Mouse (Mus musculus): ENCODE measurements at regions not wholly inside any gene's neighbourhood (a gene's known extent, or its start where the extent isn't known, plus 50 kb on each side); places are given as distances from the start of the nearest gene placed in this dataset.

GRCm38 (mm10) chr1:52553871-52554270 lies 53.4 kb upstream of the Nab1 start:
- Histone ChIP-seq H3K27ac (no peak overlapping the region), H3K9me3 (no peaks in the 10 kb centered on the region), H3K4me2 (replicated peaks) (no peak overlapping the region), H3K9ac (no peak overlapping the region), H3K36me3 (no peaks in the 10 kb centered on the region), H3K4me3 (replicated peaks) (no peak overlapping the region), H3K4me1 (replicated peaks) (no peaks in the 10 kb centered on the region), H3K27me3 (replicated peaks) (no peaks in the 10 kb centered on the region)
- WGBS: 48% methylated on average over 4 of the region's 4 CpGs
- no peak for ATAC-seq

- no peaks in the 10 kb centered on the region for H3K27me3 ChIP-seq (replicated peaks)
- H3K4me3 ChIP-seq (replicated peaks): no peak overlapping the region
- 16% methylated on average over 6 of the region's 6 CpGs for WGBS
- H3K4me2 ChIP-seq (replicated peaks): no peak overlapping the region
- H3K36me3 ChIP-seq: no peaks in the 10 kb centered on the region
- H3K9me3 ChIP-seq: no peaks in the 10 kb centered on the region
- H3K27ac ChIP-seq: no peak overlapping the region
- ATAC-seq: no peak
- H3K9ac ChIP-seq: no peak overlapping the region
- no peaks in the 10 kb centered on the region for H3K4me1 ChIP-seq (replicated peaks)
These were observed 64.7 kb upstream of the Nemp2 start for GRCm38 (mm10) chr1:52565812-52566211.

GRCm38 (mm10) chr1:52571674-52572073 lies 58.8 kb upstream of the Nemp2 start:
- no peak overlapping the region for H3K9ac ChIP-seq
- WGBS: 62% methylated on average over 5 of the region's 5 CpGs
- H3K4me2 ChIP-seq (replicated peaks): no peak overlapping the region
- H3K4me1 ChIP-seq (replicated peaks): no peaks in the 10 kb centered on the region
- ATAC-seq: no peak
- no peak overlapping the region for H3K27ac ChIP-seq
- no peaks in the 10 kb centered on the region for H3K36me3 ChIP-seq
- no peaks in the 10 kb centered on the region for H3K27me3 ChIP-seq (replicated peaks)
- H3K4me3 ChIP-seq (replicated peaks): no peak overlapping the region
- no peaks in the 10 kb centered on the region for H3K9me3 ChIP-seq

DNA sequence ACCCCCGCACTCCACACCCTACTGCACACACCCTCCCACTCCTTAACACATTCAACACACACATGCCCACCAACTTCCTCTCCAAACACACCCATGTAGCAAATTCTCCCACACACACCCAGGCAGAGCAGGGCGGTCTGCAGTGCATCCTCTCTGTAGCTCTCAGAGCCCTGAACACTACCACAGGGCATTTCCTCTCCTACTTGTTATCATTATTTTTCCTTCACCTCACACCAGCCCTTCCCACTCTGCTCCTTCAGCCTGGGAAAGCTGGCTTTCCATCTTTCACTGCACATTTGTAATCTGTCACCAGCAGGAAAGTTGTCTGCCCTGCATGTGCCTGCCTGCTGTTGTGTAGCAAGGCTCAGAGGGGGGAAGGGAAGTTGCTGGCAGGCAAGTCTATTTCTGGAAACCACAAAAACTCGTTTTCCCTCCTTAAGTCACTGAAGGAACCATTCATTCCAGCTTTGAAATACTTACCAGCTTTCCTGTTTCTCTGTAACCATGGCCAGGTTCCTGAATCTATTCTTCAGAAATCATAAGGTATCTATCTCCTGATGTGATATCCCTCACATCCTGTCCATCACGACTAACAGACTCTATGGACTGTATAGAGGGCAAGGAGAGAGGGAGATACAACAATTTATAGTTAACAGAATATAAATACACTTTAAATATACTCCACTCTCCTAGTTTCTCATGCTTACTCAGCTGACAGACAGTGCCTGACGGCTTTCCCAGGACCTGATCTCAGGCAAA lies 52.0 kb upstream of the Nemp2 start:
- H3K36me3 ChIP-seq: no peaks in the 10 kb centered on the region
- H3K9ac ChIP-seq: no peak overlapping the region
- H3K4me2 ChIP-seq (replicated peaks): no peak overlapping the region
- H3K9me3 ChIP-seq: no peaks in the 10 kb centered on the region
- peaks cover 6% of the 10 kb centered on the region for H3K4me1 ChIP-seq (replicated peaks)
- no peak overlapping the region for H3K27ac ChIP-seq
- no peaks in the 10 kb centered on the region for H3K27me3 ChIP-seq (replicated peaks)
- peak; percentile 66 for ATAC-seq
- no peak overlapping the region for H3K4me3 ChIP-seq (replicated peaks)
- whole genome bisulfite sequencing: 29% methylated on average over 5 of the region's 5 CpGs

DNA sequence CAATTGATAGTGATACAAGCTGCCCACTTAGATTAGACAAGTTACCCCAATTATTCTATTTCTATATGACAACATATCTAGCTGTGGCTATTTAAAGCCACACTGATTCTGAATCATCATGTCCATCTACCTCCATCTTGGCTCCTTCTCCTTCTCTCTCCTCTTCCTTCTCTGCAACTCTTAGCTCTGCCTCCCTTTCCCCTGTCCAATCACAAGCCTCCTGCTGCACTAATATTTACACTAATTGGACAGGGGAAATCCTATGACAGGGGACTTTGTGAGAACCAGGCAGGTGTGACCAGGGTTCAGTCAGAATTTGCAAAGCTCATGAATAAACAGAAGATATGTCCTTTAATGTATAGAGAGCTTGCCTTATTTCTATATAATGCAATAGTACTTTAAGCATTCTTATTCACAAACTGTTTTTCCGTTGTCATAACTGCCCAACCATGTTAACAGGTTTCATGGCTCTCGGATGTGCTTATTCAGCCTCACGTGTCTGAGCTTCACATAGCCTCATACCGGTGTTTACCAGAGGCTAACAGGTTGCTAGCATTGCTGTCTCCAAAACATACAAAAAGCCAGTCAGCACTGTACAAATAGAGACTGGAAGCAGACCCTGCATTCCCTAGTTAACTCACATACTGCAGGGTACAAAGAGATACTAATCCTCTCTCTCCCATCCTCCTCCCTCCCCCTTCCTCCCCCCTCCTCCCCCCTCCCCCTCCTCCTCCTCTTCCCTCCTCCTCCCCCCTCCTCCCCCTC lies 50.2 kb upstream of the Nemp2 start:
- Histone ChIP-seq H3K4me3 (replicated peaks) (no peak overlapping the region), H3K36me3 (no peaks in the 10 kb centered on the region), H3K4me1 (replicated peaks) (peaks cover 6% of the 10 kb centered on the region), H3K27me3 (replicated peaks) (no peaks in the 10 kb centered on the region), H3K27ac (no peak overlapping the region), H3K4me2 (replicated peaks) (no peak overlapping the region), H3K9me3 (no peaks in the 10 kb centered on the region), H3K9ac (no peak overlapping the region)
- ATAC-seq: peak; percentile 77
- WGBS: 83% methylated on average over 4 of the region's 4 CpGs

Data from intestine, embryonic 15.5 days (tissue).